Mouse (Mus musculus) T-helper 1 cell (primary cell): ENCODE measurements around the gene Cyp8b1.

Experiments
- in situ Hi-C: fragments of 300-600 bp; cut with MboI, MseI; formaldehyde crosslinking; loops from one replicate; pipeline ENCODE4 v1.15.1; 2025; ENCODE audit warnings: high pct_unique_total_duplicates

The Cyp8b1 gene

DNA sequence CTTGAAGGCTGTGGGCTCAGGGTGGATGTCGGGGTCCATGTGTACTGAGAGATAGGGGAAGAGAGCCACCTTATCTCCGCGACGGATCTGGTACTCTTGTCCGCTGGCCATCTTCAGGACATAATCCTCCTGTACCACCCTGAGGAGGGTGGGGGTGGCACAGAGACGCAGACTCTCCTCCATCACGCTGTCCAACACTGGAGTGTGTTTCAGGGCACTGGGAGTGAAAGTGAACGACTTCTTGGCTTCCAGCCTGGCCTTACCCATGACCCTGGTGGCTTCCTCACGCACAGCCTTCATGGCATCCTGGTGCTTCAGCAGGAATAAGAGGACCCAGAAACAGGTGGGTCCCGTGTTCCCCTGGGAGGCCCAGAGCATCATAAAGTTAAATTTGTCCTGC lies 1.0 kb downstream of the Cyp8b1 start:
- in situ Hi-C loops = no loop called here

- in situ Hi-C loops = no loop called here
Observed at GRCm38 (mm10) chr9:121914226-121914757, 1.8 kb downstream of the Cyp8b1 start.

DNA sequence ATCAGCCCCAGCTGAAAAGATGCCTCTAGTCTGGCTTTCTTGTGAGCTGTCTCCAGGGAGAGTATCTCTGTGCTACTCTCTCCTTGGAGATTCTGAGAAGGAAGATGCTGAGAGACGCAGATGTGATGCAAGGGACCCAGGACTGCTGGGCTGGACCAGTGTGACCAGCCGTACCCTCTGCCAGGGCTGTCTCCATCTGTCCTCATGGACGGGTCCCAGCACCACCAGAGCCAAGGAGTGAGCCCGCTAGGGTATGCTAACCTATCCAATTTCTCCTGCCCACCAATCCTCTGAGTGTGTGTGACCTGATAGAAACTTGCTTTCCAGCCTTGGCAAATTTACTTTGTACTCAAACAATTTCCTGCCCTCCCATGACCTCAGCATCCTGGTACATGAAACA lies 3.3 kb downstream of the Cyp8b1 start:
- in situ Hi-C loops = no loop called here

DNA sequence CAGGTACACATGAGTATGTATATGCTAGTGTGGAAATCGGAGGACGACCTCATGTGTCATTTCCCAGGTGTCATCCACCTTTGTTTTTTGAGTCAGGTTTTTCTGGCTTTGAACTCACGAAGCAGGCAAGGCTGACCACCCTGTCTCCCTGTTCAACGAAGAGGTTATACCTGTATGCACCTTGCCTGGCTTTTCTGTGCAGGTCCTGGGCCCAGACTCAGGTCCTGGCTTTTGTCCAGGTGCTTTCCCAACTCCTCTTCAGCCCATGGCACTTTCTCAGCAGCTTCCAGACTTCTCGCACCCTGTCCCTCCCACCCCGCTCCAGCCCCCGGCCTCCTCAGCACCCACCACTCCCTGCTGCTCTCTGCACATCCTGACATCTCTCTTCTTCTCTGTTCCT lies 4.9 kb downstream of the Cyp8b1 start:
- in situ Hi-C loops = no loop called here

DNA sequence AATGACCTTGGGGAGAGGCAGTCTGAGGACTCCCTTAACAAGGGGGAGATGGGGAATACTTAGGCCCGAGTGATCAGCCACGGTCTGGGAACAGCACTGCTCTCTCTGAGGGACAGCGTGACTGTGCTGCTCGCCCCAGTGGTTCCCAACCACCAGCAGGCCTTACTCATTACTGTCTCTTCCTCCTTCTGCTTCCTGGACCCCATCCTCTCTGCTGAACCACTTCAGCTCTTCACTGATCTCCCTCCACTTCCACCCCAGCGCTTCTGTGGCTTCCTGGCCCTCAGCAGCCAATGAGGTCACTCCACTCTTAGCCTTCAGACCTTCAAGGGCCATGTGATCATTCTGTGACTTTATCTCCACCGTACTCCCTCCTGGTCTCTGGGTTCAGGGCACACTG lies 6.5 kb downstream of the Cyp8b1 start:
- in situ Hi-C loops = no loop called here

DNA sequence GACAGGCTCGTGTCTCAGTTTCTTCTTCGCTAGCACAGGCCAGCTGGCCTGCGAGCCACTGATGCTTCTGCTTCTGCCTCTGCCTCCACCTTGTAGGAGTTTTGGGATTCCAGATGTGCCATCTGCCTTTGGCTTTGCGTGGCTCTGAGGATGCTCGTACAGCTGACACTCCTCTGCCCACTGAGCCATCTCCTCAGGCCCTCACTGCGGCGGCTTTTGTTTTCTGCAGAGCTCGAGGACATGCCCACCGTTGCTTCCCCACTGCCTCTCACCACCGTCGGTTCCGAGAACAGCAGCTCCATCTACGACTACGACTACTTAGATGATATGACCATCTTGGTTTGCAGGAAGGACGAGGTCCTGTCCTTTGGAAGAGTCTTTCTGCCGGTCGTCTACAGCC lies 7.8 kb downstream of the Cyp8b1 start:
- in situ Hi-C loops = no loop called here

- in situ Hi-C loops = no loop called here
Observed at GRCm38 (mm10) chr9:121907356-121908070, 8.6 kb downstream of the Cyp8b1 start.

GRCm38 (mm10) chr9:121906456-121906855 lies 9.6 kb downstream of the Cyp8b1 start:
- in situ Hi-C loops = no loop called here

- in situ Hi-C loops = no loop called here
Observed at GRCm38 (mm10) chr9:121905556-121906185, 10.4 kb downstream of the Cyp8b1 start.

DNA sequence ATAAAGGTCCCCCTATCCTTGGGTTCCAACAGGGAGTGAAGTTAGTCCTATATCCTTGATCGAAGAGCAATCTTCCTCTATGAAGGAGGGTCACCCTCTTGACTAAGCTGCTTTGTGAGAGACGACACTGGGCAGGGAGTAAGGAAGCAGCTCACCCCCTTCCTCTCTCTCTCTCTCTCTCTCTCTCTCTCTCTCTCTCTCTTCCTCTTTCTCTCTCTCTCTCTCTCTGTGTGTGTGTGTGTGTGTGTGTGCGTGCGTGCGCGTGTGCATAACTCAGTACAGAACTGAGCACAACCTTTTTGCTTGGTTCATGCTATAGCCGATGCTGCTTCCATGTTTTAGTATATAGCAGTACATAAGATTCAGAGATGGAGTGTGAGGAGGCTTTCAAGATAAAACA lies 11.2 kb downstream of the Cyp8b1 start:
- in situ Hi-C loops = no loop called here

GRCm38 (mm10) chr9:121904319-121904718 lies 11.8 kb downstream of the Cyp8b1 start:
- in situ Hi-C loops = no loop called here

DNA sequence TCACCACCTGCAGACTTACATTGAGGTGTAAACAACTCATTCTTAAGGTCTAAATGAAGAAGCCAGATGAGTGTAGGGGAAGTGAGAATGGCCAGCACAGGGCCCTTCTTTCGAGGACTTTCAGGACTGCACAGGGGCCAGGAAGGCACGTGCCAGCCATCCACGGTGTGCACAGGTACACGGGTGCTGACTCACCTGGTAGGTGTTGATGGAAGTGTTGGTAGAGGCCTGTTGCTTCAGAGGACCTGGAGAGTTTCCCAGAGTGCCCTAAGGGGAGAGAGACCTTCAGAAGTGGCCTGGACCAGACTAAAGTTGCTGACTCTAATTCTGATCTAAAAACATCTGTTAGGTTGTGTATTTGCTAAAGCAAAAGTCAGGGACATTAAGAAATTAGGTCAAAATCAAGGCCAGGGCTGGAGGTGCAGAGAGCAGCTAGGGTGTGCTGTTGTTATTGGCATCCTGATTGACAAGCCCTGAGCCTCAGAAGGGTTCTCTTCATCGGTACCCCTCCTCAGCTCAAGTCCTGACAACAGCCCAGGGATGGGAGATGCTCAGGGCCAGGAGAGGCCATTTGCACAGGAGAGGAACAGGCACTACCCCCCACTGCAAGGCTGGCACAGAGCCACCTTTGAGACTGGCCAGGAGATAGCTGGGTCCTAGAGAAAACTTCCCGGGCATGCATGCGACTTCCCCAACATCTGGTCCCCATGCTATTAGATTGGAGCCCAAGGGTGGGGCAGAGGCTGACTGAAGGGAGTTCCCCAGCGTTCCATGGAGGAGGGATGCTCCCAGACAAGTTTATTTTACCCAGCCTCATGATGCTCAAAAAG lies 12.4 kb downstream of the Cyp8b1 start:
- in situ Hi-C loops = no loop called here

DNA sequence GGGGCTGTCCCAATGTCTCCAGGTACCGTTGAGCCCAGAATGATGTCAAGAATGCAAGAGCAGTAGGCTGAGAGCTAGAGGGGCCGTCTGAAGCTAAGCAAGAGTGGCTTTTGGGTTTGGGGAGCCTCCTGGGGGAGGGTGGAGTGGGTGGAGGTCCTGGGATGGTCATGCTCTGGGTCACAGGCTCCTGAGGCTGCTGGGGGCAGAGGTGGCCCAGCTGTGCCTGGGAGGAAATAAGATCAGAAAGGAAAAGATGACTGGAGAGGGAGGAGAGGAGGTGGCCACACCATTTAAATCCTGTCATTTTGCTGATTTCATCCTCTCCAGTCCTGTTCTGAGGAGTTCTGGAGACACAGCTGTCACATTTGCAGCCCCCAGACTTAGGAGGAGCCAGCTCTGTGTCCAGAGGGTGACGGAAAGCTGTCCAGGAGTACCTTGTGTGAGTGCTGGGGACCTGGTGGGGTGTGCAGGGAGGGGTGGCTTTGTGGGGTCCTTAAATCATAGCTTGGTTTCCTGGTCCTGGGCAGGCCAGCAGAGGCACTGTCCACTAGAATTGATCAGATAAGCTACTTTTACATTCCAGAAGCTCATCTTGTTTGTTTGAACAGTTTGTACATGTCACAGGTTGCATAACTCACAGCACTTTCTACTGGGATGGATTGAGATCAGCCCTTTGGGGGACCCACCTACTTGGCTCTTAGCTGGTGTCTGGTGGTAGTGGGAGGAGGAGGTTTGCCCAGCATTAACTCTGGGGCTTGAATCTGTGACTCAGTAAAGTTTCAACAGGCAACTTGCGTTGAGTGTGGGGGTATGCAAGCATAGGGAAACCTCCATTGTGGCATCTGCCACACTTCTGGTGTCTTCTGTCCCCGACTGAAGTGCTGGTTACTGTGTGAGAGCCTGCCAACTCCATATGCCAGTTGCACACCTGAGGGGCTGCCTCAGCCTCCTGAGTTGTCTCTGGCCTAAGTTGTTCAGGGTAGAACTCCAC lies 14.1 kb downstream of the Cyp8b1 start:
- in situ Hi-C loops = no loop called here

DNA sequence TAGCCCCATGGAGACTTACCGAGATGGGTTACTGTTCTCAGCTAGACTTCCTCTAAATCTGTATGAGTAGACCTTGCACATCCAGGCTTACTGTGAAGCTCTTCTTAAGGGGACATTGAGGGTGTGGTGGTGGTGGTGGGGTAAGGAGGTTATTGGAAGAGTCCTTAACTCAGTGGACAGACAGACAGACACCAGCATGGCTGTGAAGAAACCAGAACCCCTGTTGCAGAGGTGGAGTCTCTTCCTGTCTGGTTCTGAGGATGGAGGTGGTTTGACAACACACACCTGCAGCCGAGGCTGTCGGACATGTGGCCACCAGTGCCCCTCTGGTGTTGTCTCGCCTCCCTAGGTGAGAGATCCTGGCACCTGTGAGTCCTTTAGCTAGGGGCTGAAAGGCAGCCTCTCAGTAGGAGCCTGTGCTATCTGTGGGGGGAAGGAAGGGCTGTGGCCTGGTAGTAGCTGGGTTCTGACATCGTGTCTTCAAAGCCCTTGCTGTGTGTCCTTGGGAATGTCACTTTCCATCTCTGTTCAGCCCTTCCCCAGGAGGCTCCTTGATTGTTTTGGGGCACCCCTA lies 15.7 kb downstream of the Cyp8b1 start:
- in situ Hi-C loops = no loop called here

DNA sequence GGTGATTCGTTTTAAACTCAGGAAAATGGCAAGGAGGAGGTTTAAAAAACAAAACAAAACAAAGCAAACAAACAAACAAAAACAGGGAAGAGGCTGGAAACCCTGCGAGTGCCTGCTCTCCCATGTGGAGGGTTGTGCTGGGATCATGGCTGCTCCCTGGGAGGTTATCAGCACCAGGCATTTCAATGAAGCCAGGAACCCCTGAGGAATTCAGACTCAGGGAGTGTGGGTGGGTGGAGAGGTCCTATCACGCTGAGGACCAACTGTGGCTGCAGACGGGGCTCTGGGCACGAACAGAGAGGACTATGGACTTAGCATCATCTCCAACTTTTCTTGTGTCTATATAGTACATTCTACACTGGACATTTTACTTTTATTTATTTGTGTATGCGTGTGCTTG lies 16.8 kb downstream of the Cyp8b1 start:
- in situ Hi-C loops = no loop called here

DNA sequence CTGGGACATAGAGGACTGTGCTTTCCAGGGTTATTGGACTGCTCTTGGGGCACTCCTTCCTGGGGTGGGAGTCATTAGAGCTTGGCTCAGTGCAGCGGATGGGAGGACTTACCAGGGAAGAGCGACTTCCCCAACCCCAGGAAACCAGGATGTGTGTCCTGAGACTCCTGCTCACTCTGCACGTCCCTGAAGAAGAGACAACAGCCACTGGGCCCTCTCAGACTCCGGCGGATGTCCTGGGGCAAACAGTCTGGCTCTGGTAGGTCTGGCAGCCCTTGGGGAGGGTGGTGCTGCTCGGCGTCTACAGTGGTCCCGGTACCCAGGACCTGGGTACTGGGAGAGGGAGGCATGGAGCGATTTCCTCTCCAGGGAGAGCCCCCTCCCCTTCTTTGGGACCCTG lies 17.9 kb downstream of the Cyp8b1 start, which contains the start of gene Ackr2:
Gene Ackr2, plus strand, starts transcription at position 111 of the 400 bp plus-strand sequence.
- in situ Hi-C loops = no loop called here

DNA sequence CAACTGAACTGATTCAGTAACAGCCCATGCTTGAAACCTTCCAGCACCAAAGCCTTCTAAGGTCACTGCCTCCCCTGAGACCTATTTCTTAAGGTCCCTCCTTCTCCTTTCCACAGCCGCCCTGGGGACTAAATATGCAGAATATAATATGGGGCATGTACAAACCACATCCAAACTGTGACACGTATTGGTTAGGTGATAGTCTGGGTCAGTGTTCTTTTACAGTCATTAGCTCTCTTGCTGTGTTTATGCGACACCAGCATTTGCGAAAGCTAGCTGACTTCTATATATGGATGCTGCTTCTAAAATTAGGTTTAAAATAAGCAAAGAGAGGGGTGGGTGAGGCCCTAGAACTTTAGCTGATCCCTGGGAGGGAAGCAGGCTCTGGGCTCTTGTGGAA lies 19.3 kb downstream of the Cyp8b1 start:
- in situ Hi-C loops = no loop called here

GRCm38 (mm10) chr9:121895392-121895993 lies 20.6 kb downstream of the Cyp8b1 start:
- in situ Hi-C loops = no loop called here

DNA sequence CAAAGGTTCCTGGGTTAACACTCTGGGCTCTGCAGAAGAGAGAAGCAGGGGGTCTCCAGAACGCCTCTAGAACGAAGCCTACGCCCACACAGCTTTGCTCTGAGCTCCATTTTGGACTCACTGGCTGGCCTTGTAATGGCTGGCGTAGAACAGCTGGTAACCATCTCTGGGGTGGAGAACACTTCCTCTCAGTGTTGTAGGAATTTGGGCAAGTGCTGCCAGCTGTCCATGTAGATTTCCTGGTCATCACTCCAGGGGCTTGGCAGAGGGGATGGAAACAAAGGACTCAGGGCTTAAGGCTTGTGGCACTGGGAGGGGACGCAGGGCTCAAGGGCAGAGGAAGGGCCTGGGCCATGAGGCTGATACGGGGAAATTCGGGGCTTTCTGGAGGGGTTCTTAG lies 21.7 kb downstream of the Cyp8b1 start:
- in situ Hi-C loops = no loop called here

GRCm38 (mm10) chr9:121892057-121892687 lies 23.9 kb downstream of the Cyp8b1 start:
- in situ Hi-C loops = no loop called here
